Mouse (Mus musculus) heart, embryonic 13.5 days (tissue): ENCODE data around the gene Pnkp. TPM values are rescaled to one million over a fixed set of nuclear protein-coding genes. Genes with fewer than 3 reads are reported as not detected.

ENCODE experiments used
- ATAC-seq: fragments of 200-750 bp; cut with Nextera tagmentation; 2 replicates; pipeline ENCODE4 v1.8.0; 2017; ENCODE audit warnings: moderate TSS enrichment; ENCODE audit not compliant: insufficient number of reproducible peaks, low FRiP score, low TSS enrichment; ENCODE audit errors: extremely low read depth
- H3K27ac ChIP-seq: fragments of 300-500 bp; sonication (generic); replicated peaks from 2 replicates; pipeline ENCODE4 v1.5.1; 2015; ENCODE audit warnings: moderate library complexity, mild to moderate bottlenecking, inconsistent platforms
- H3K27me3 ChIP-seq: fragments of 300-500 bp; sonication (generic); replicated peaks from 2 replicates; pipeline ENCODE4 v1.6.1; 2015; ENCODE audit warnings: mild to moderate bottlenecking, inconsistent platforms
- H3K36me3 ChIP-seq: fragments of 300-500 bp; sonication (generic); 2 replicates; pipeline ENCODE4 v1.6.1; 2015; ENCODE audit warnings: mild to moderate bottlenecking, inconsistent platforms
- H3K4me1 ChIP-seq: fragments of 300-500 bp; sonication (generic); 2 replicates; pipeline ENCODE4 v1.6.1; 2015; ENCODE audit warnings: inconsistent platforms
- H3K4me2 ChIP-seq: fragments of 300-500 bp; sonication (generic); 2 replicates; pipeline ENCODE4 v1.6.1; 2015; ENCODE audit warnings: inconsistent platforms, mild to moderate bottlenecking, moderate library complexity
- H3K4me3 ChIP-seq: fragments of 300-500 bp; sonication (generic); 2 replicates; pipeline ENCODE4 v1.5.1; 2015; ENCODE audit warnings: moderate library complexity, mild to moderate bottlenecking, inconsistent platforms
- H3K9ac ChIP-seq: fragments of 300-500 bp; sonication (generic); 2 replicates; pipeline ENCODE4 v1.6.1; 2015; ENCODE audit warnings: inconsistent platforms, mild to moderate bottlenecking, moderate library complexity
- H3K9me3 ChIP-seq: fragments of 300-500 bp; sonication (generic); 2 replicates; pipeline ENCODE4 v1.6.1; 2016; ENCODE audit warnings: inconsistent platforms
- WGBS: fragments of 180-500 bp; shearing (Covaris S2); methylation state at CpG from one replicate; pipeline ENCODE4 v1.1.7; 2015; ENCODE audit warnings: mixed read lengths; 5-methylcytosine and 5-hydroxymethylcytosine counted together
- polyA plus RNA-seq: library from polyadenylated mRNA; unstranded; fragments of >200 nt; fragmentation: Nextera tagmentation; extraction: Ambion mirVana; gene quantifications from 2 replicates; pipeline ENCODE4 v1.2.1, GENCODE M21; 2015

Pnkp gene
- polyA plus RNA-seq, 1 experiment from 2014 or later, result 24.0 TPM

DNA sequence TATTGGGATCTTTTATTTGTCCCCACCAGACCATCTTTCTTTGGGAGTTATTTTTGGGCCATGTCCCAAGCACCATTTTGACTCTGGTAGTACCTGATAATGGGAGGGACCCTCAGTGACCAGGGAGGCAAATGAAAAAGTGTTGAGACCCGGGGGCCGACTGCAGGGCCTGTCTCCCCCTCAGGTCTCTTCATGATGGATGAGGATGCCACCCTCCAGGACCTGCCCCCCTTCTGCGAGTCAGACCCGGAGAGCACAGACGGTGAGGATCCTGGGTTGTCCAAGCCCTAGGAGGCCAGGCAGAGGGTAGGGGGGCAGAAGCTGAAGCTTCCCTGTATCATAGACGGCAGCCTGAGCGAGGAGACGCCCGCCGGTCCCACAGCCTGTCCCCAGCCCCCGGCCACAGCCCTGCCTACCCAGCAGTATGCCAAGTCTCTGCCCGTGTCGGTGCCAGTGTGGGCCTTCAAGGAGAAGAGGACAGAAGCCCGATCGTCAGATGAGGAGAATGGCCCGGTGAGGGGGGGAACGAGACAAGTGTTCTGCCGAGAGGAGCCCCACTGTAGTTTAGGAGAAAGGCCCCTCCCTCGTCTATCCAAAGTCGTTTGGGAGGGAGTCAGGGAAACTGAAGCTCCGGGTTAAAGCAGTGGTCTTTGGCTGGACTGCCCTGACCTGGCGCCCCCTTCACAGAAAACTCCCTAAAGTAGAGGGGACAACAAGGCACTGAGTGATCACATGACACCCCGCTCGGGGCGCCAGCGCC, 3.2 kb upstream of the Pnkp start:
- H3K27me3 ChIP-seq, result no peaks in the 10 kb centered on the region
- H3K4me1 ChIP-seq, result peaks cover 72% of the 10 kb centered on the region
- H3K4me2 ChIP-seq, result peak overlapping the region; percentile 87
- peak overlapping the region; percentile 89 for H3K9ac ChIP-seq
- peak overlapping the region; percentile 98 for H3K27ac ChIP-seq
- 23% methylated on average over 26 of the region's 26 CpGs for WGBS
- H3K9me3 ChIP-seq, result no peaks in the 10 kb centered on the region
- H3K4me3 ChIP-seq, result peak overlapping the region; percentile 55
- H3K36me3 ChIP-seq, result peaks cover 21% of the 10 kb centered on the region
- no peak for ATAC-seq

DNA sequence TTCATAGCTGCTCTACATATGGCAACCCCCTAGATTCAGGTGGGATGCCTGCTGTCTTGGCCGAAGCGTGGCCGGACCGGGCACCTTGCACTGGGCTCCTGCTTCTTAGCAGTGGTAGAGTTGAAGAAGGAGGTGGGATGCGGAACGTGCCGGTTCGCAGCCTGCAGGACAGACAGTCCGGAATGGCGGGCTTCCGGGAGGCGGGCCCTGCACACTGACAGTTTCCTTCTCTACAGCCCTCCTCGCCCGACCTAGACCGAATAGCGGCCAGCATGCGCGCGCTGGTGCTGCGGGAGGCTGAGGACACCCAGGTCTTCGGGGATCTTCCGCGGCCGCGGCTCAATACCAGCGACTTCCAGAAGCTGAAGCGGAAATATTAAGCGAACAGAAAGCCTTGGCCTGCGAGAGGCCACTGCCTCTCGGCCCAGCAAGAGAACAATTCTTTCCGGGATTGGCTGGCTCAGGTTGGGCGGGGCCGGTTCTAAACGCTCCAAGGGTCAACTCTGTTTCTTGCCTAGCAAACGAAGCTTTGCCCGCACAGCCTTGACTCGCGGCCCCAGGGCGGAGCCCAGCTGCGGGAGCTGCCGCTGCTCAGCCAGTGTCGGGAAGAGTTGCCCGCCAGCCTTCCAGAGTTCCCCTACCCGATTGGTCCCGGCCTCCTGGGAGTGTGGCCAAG, 2.4 kb upstream of the Pnkp start:
- H3K36me3 ChIP-seq, result peaks cover 25% of the 10 kb centered on the region
- peaks cover 72% of the 10 kb centered on the region for H3K4me1 ChIP-seq
- ATAC-seq, result peak; percentile 51
- WGBS, result 4% methylated on average over 45 of the region's 45 CpGs
- no peaks in the 10 kb centered on the region for H3K27me3 ChIP-seq
- no peaks in the 10 kb centered on the region for H3K9me3 ChIP-seq
- peak overlapping the region; percentile 98 for H3K27ac ChIP-seq
- H3K9ac ChIP-seq, result peak overlapping the region; percentile 89
- peak overlapping the region; percentile 55 for H3K4me3 ChIP-seq
- H3K4me2 ChIP-seq, result peak overlapping the region; percentile 87

DNA sequence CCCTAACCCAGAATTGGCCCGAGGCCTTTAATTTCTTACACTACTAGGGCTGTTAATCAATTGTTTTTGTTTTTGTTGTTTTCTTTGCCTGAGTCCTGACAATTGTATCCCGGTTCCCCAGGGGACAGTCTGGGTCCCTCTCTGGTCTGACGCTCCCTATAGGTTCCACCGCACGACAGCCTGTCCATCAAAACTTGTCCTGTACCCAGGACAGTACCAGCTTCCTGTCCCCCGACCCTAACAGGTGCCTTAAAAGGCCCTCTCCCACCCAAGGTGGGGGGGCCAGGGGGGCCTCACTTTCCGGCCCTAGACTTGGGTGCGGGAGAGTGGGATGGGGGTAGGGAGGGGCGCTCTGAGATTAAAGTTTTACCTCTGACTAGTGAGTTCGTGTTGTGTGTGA, 1.9 kb upstream of the Pnkp start:
- Histone ChIP-seq H3K4me3 (peak overlapping the region; percentile 55), H3K4me2 (peak overlapping the region; percentile 87), H3K4me1 (peaks cover 72% of the 10 kb centered on the region), H3K9me3 (no peaks in the 10 kb centered on the region), H3K27me3 (no peaks in the 10 kb centered on the region), H3K27ac (peak overlapping the region; percentile 98), H3K9ac (peak overlapping the region; percentile 89), H3K36me3 (peaks cover 30% of the 10 kb centered on the region)
- no peak for ATAC-seq
- WGBS, result 40% methylated on average over 10 of the region's 10 CpGs

DNA sequence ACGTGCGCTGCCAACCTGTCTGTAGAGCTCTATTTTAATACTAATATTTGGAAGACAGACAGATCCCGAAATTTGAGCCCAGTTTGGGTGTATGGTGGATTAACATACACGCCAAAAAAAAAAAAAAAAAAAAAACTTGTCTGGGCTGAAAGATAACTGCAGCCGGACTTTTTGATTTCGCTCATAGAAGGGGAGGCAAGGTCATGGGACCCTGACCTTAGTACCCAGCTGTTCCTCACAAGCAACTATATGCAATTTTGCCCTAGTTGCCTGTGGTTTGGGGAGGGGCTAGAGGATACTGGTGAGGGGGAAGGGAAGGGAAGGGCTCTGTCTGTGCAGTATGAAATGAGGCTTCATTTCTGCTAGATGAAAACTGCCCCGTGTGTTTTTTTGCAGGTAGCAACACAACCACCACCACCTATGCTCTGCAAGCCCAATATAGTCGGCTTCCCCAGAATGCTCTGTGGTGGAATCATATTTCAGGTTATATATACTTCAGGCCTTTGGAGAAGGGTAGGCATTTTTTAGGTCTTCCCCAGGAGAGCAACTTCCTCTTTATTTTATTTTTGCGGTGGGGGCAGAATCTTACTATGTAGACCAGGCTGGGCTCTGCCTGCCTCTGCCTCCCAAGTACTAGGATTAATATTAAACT, 548 bp upstream of the Pnkp start:
- Histone ChIP-seq H3K4me2 (peak overlapping the region; percentile 87), H3K9me3 (no peaks in the 10 kb centered on the region), H3K27ac (peak overlapping the region; percentile 93), H3K27me3 (no peaks in the 10 kb centered on the region), H3K4me3 (peak overlapping the region; percentile 88), H3K9ac (peak overlapping the region; percentile 94), H3K36me3 (peaks cover 35% of the 10 kb centered on the region), H3K4me1 (peaks cover 74% of the 10 kb centered on the region)
- ATAC-seq, result no peak
- WGBS, result 58% methylated on average over 9 of the region's 9 CpGs

DNA sequence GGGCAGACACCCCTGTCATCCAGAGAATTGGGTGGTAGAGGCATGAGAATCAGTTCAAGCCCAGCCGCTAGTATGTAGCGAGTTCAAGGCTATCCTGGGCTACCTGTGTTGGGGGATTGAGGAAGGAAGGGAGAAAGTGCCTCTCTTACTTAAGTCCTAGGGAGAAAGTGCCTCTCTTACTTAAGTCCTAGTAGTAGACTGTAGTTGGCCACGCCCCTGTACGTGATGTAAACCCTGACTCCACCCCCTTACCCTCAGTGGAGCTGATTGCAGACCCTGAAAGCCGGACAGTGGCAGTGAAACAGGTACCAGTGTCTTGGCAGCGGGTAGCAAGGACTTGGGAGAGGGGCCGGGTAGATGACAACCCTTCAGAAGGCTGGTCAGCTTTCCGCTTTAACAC, 966 bp downstream of the Pnkp start:
- peaks cover 35% of the 10 kb centered on the region for H3K36me3 ChIP-seq
- 25% methylated on average over 8 of the region's 8 CpGs for WGBS
- peaks cover 62% of the 10 kb centered on the region for H3K4me1 ChIP-seq
- peak overlapping the region; percentile 87 for H3K4me2 ChIP-seq
- no peaks in the 10 kb centered on the region for H3K9me3 ChIP-seq
- H3K27ac ChIP-seq, result peak overlapping the region; percentile 93
- ATAC-seq, result no peak
- peak overlapping the region; percentile 88 for H3K4me3 ChIP-seq
- H3K9ac ChIP-seq, result peak overlapping the region; percentile 94
- no peaks in the 10 kb centered on the region for H3K27me3 ChIP-seq

DNA sequence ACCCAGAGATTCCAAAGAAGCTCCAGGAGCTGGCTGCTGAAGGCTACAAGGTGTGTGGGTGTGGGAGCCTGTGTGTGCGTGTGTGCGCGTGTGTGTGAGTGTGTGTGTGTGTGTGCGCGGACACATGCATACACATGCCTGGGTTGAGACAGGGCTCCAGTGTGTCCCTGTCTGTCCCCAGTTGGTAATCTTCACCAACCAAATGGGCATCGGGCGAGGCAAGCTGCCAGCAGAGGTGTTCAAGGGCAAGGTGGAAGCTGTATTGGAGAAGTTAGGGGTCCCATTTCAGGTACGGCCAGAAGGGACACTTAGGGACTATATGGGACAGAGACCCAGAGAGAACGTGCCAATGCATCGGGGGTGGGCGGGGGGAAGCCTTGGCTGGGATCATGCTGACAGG, 3.0 kb downstream of the Pnkp start:
- Histone ChIP-seq H3K9ac (peak overlapping the region; percentile 7; the same call in 1 of the 2 replicates), H3K27ac (no peak overlapping the region), H3K4me2 (no peak overlapping the region), H3K4me3 (no peak overlapping the region), H3K36me3 (peaks cover 51% of the 10 kb centered on the region), H3K27me3 (no peaks in the 10 kb centered on the region), H3K4me1 (peaks cover 56% of the 10 kb centered on the region), H3K9me3 (no peaks in the 10 kb centered on the region)
- WGBS, result 91% methylated on average over 11 of the region's 11 CpGs
- ATAC-seq, result no peak

DNA sequence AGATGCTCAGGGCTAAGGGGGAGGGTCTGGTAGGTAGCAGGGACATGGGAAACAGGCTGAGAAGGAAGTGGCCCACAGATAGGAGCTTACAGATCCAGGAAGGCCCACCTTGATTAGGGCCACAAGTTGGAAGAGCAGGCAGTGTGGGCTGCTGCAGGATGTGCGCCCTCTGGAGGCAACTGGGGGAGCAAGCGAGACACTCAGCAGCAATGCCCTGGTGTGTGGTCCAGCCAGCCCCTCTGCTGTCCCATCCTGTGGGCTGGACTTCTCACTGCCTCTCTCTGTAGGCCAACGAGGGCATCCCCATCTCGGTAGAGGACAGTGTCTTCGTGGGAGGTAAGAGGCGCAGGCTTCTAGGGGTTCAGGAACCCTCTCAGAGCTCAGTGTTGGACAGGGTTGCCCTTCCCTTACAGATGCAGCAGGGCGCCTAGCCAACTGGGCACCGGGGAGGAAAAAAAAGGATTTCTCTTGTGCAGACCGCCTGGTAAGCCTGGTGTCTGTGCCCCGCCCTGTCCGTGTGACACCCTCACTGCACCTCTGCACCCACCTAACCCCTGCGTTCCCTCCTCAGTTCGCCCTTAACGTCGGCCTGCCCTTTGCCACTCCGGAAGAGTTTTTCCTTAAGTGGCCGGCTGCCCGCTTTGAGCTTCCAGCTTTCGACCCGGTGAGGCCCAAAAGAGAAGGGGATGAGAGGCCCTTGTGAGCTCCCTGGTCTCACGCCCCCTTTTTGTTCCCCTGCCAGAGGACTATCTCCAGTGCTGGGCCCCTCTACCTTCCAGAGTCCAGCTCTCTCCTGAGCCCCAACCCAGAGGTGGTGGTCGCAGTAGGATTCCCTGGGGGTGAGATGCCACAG, 3.9 kb downstream of the Pnkp start:
- no peak for ATAC-seq
- no peaks in the 10 kb centered on the region for H3K9me3 ChIP-seq
- H3K4me3 ChIP-seq, result peak overlapping the region; percentile 6; the same call in 1 of the 2 replicates
- WGBS, result 57% methylated on average over 22 of the region's 22 CpGs
- H3K27ac ChIP-seq, result peak overlapping the region; percentile 20; the same call in 1 of the 2 replicates
- H3K36me3 ChIP-seq, result peaks cover 59% of the 10 kb centered on the region
- H3K4me1 ChIP-seq, result peaks cover 56% of the 10 kb centered on the region
- peak overlapping the region; percentile 44; the same call in 1 of the 2 replicates for H3K9ac ChIP-seq
- H3K4me2 ChIP-seq, result no peak overlapping the region
- H3K27me3 ChIP-seq, result no peaks in the 10 kb centered on the region

DNA sequence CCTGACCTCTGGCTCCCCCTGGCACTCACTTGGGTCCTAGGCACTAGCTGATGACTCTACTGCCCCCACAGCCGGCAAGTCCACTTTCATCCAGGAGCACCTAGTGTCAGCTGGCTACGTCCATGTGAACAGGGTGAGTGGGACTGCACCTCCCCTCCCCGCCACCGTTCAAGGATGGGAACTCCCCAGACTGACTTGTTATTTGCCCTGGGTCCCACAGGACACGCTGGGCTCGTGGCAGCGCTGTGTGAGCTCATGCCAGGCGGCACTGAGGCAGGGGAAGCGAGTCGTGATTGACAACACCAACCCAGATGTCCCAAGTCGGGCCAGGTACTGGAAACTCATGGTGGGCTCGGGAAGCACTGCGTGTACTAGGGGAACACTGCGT, 4.5 kb downstream of the Pnkp start:
- no peak for ATAC-seq
- 0 out of 2 replicates have a peak overlapping the region, but pooled peaks have one; percentile 20 for H3K27ac ChIP-seq
- no peak overlapping the region for H3K4me3 ChIP-seq
- WGBS, result 82% methylated on average over 14 of the region's 14 CpGs
- peaks cover 59% of the 10 kb centered on the region for H3K36me3 ChIP-seq
- peaks cover 56% of the 10 kb centered on the region for H3K4me1 ChIP-seq
- H3K9ac ChIP-seq, result no peak overlapping the region
- no peak overlapping the region for H3K4me2 ChIP-seq
- no peaks in the 10 kb centered on the region for H3K9me3 ChIP-seq
- H3K27me3 ChIP-seq, result no peaks in the 10 kb centered on the region

DNA sequence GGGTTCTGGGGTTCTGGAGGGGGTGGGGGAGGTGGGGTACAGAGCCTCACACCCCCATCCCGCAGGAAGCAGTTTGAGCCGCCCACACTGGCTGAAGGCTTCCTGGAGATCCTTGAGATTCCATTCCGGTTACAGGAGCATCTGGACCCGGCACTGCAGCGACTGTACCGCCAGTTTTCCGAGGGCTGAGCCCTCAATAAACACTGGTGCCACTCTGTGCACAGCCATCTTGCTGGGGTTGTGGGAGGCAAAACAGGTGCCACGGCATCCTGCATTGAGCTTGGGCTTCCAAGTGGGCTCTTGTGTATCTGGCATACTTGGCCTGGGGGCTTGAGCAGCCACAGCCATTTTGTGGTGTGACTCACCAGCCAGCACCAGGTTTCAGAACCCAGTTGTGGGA, 5.5 kb downstream of the Pnkp start:
- no peak overlapping the region for H3K27ac ChIP-seq
- H3K36me3 ChIP-seq, result peaks cover 59% of the 10 kb centered on the region
- H3K9me3 ChIP-seq, result no peaks in the 10 kb centered on the region
- no peak overlapping the region for H3K9ac ChIP-seq
- H3K4me2 ChIP-seq, result no peak overlapping the region
- no peaks in the 10 kb centered on the region for H3K27me3 ChIP-seq
- no peak for ATAC-seq
- H3K4me3 ChIP-seq, result no peak overlapping the region
- 80% methylated on average over 8 of the region's 8 CpGs for WGBS
- peaks cover 62% of the 10 kb centered on the region for H3K4me1 ChIP-seq

DNA sequence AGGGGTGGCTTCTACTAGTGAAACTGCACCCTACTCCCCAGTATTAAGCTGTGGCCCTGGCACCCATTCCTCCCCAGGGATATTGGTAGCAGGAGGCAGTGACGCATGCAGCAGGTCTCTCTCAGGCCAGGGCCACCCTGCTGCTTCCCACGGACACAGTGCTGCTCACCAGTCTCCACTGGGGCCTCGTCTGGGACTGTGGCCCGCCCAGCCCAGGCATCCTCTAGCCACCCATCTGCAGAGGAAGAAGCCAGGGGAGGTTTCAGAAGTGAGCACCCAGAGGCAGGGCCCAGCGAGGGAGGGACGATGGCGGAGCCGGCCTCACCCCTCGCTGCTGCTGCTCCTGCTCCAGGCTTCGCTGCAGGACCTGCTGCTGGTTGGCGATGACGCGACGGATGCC, 6.3 kb downstream of the Pnkp start:
- H3K4me2 ChIP-seq, result no peak overlapping the region
- no peak overlapping the region for H3K9ac ChIP-seq
- H3K4me3 ChIP-seq, result no peak overlapping the region
- H3K27ac ChIP-seq, result no peak overlapping the region
- WGBS, result 84% methylated on average over 14 of the region's 14 CpGs
- peaks cover 59% of the 10 kb centered on the region for H3K36me3 ChIP-seq
- peaks cover 62% of the 10 kb centered on the region for H3K4me1 ChIP-seq
- H3K9me3 ChIP-seq, result no peaks in the 10 kb centered on the region
- no peaks in the 10 kb centered on the region for H3K27me3 ChIP-seq
- ATAC-seq, result no peak
